Mouse (Mus musculus) forebrain, embryonic 14.5 days (tissue): ENCODE data around the gene Psmd2. TPM values are rescaled to one million over a fixed set of nuclear protein-coding genes. Genes with fewer than 3 reads are reported as not detected.
"Not testable (repeated sequence)": the region's sequence is repeated elsewhere in the genome, so short reads cannot be mapped to it uniquely, and the experiment has no call there.

Source experiments
- ATAC-seq: fragments of 200-750 bp; cut with Nextera tagmentation; 2 replicates; pipeline ENCODE4 v1.8.0; 2017; ENCODE audit warnings: mild to moderate bottlenecking, moderate library complexity
- DNase-seq: peaks from one replicate; pipeline ENCODE4 v3.0.0-alpha.2; 2015; ENCODE audit warnings: low spot score
- H3K27ac ChIP-seq: fragments of 300-500 bp; sonication (generic); 2 replicates; pipeline ENCODE4 v1.5.1; 2014; ENCODE audit warnings: low read depth, mild to moderate bottlenecking, control low read depth, low read length, moderate library complexity
- H3K27me3 ChIP-seq: fragments of 300-500 bp; sonication (generic); replicated peaks from 2 replicates; pipeline ENCODE4 v1.6.1; 2014; ENCODE audit warnings: low read length, control low read depth, mixed read lengths; ENCODE audit not compliant: control insufficient read depth, insufficient read depth
- H3K36me3 ChIP-seq: fragments of 300-500 bp; sonication (generic); 2 replicates; pipeline ENCODE4 v1.6.1; 2014; ENCODE audit warnings: low read length, control low read depth; ENCODE audit not compliant: control insufficient read depth, insufficient read depth
- H3K4me1 ChIP-seq: fragments of 300-500 bp; sonication (generic); 2 replicates; pipeline ENCODE4 v1.6.1; 2014; ENCODE audit warnings: antibody characterized with exemption, low read length, control low read depth; ENCODE audit not compliant: control insufficient read depth, insufficient read depth
- H3K4me2 ChIP-seq: fragments of 300-500 bp; sonication (generic); 2 replicates; pipeline ENCODE4 v1.6.1; 2014; ENCODE audit warnings: mild to moderate bottlenecking, control low read depth, low read length
- H3K4me3 ChIP-seq: fragments of 300-500 bp; sonication (generic); 2 replicates; pipeline ENCODE4 v1.5.1; 2014; ENCODE audit warnings: low read depth, low read length, control low read depth
- H3K9ac ChIP-seq: fragments of 300-500 bp; sonication (generic); 2 replicates; pipeline ENCODE4 v1.6.1; 2014; ENCODE audit warnings: mild to moderate bottlenecking, low read length, control low read depth, moderate library complexity
- H3K9me3 ChIP-seq: fragments of 300-500 bp; sonication (generic); replicated peaks from 2 replicates; pipeline ENCODE4 v1.6.1; 2016; ENCODE audit warnings: low read length, control low read depth, mixed read lengths; ENCODE audit not compliant: control insufficient read depth
- WGBS: fragments of 180-500 bp; shearing (Covaris S2); extraction: QIAGEN DNeasy Blood & Tissue Kit; methylation state at CpG from one replicate; pipeline ENCODE4 v1.1.7; 2014; 5-methylcytosine and 5-hydroxymethylcytosine counted together
- polyA plus RNA-seq: library from polyadenylated mRNA; unstranded; fragments of >200 nt; fragmentation: Nextera tagmentation; extraction: Ambion mirVana; gene quantifications from 2 replicates; pipeline ENCODE4 v1.2.1, GENCODE M21; 2014

Gene Psmd2
- polyA plus RNA-seq, 1 experiment from 2014 or later = 354 TPM

- no peak for DNase-seq
- H3K9ac ChIP-seq = no peak overlapping the region
- no peaks in the 10 kb centered on the region for H3K27me3 ChIP-seq
- no peak for ATAC-seq
- H3K4me1 ChIP-seq = peaks cover 1% of the 10 kb centered on the region; the same call in 1 of the 2 replicates
- no peak overlapping the region for H3K4me3 ChIP-seq
- no peaks in the 10 kb centered on the region for H3K9me3 ChIP-seq
- no peaks in the 10 kb centered on the region for H3K36me3 ChIP-seq
- H3K27ac ChIP-seq = no peak overlapping the region
- 89% methylated on average over 7 of the region's 7 CpGs for WGBS
- H3K4me2 ChIP-seq = no peak overlapping the region
Observed at GRCm38 (mm10) chr16:20643911-20644310, 7.5 kb upstream of the Psmd2 start.

GRCm38 (mm10) chr16:20651947-20652310, 477 bp downstream of the Psmd2 start:
- WGBS = 12% methylated on average over 11 of the region's 12 CpGs

GRCm38 (mm10) chr16:20653315-20653714, 1.9 kb downstream of the Psmd2 start:
- WGBS = 45% methylated on average over 2 of the region's 2 CpGs
- Histone ChIP-seq H3K36me3 (peaks cover 43% of the 10 kb centered on the region), H3K4me1 (peaks cover 13% of the 10 kb centered on the region; the same call in 1 of the 2 replicates), H3K4me3 (no peak overlapping the region), H3K27me3 (no peaks in the 10 kb centered on the region), H3K4me2 (peak overlapping the region; percentile 94; the same call in 1 of the 2 replicates), H3K27ac (no peak overlapping the region), H3K9ac (no peak overlapping the region), H3K9me3 (no peaks in the 10 kb centered on the region)
- DNase-seq (no peak), ATAC-seq (no peak)

More at GRCm38 (mm10) chr16:20651947-20652310, 477 bp downstream of the Psmd2 start:
- DNase-seq (no peak), ATAC-seq (no peak)
- H3K4me1 ChIP-seq = peaks cover 13% of the 10 kb centered on the region; the same call in 1 of the 2 replicates
- no peaks in the 10 kb centered on the region for H3K27me3 ChIP-seq
- H3K9ac ChIP-seq = peak overlapping the region; percentile 92
- peaks cover 29% of the 10 kb centered on the region for H3K36me3 ChIP-seq
- H3K27ac ChIP-seq = 0 out of 2 replicates have a peak overlapping the region, but pooled peaks have one; percentile 68
- H3K4me3 ChIP-seq = peak overlapping the region; percentile 85
- H3K4me2 ChIP-seq = peak overlapping the region; percentile 94
- H3K9me3 ChIP-seq = no peaks in the 10 kb centered on the region

GRCm38 (mm10) chr16:20657661-20658060, 6.2 kb downstream of the Psmd2 start:
- WGBS = 93% methylated on average over 4 of the region's 4 CpGs
- Histone ChIP-seq H3K9me3 (no peaks in the 10 kb centered on the region), H3K4me3 (no peak overlapping the region), H3K36me3 (peaks cover 85% of the 10 kb centered on the region), H3K27ac (no peak overlapping the region), H3K4me2 (no peak overlapping the region), H3K27me3 (no peaks in the 10 kb centered on the region), H3K9ac (no peak overlapping the region), H3K4me1 (peaks cover 5% of the 10 kb centered on the region; the same call in 1 of the 2 replicates)
- ATAC-seq (no peak), DNase-seq (no peak)

- not testable (repeated sequence) for H3K27me3 ChIP-seq, H3K4me1 ChIP-seq, H3K4me2 ChIP-seq, H3K9me3 ChIP-seq, DNase-seq, H3K27ac ChIP-seq, H3K9ac ChIP-seq, H3K4me3 ChIP-seq, ATAC-seq
- peaks cover 18% of the 10 kb centered on the region; the same call in 1 of the 2 replicates for H3K36me3 ChIP-seq
- WGBS = 94% methylated on average over 2 of the region's 6 CpGs
Observed at GRCm38 (mm10) chr16:20668013-20668412, 16.6 kb downstream of the Psmd2 start, which contains the start of gene Eif4g1. Gene Eif4g1, plus strand, starts transcription at chr16:20668313.

GRCm38 (mm10) chr16:20670291-20670690, 18.8 kb downstream of the Psmd2 start:
- no peaks in the 10 kb centered on the region for H3K9me3 ChIP-seq
- no peak for DNase-seq
- H3K36me3 ChIP-seq = peaks cover 6% of the 10 kb centered on the region
- no peak overlapping the region for H3K27ac ChIP-seq
- no peak overlapping the region for H3K4me3 ChIP-seq
- H3K4me1 ChIP-seq = peaks cover 9% of the 10 kb centered on the region
- no peak overlapping the region for H3K9ac ChIP-seq
- 92% methylated on average over 3 of the region's 3 CpGs for WGBS
- no peak overlapping the region for H3K4me2 ChIP-seq
- no peaks in the 10 kb centered on the region for H3K27me3 ChIP-seq
- ATAC-seq = no peak

- H3K4me3 ChIP-seq = peak overlapping the region; percentile 92; the same call in 1 of the 2 replicates
Observed at GRCm38 (mm10) chr16:20671886-20672285, 20.4 kb downstream of the Psmd2 start.

GRCm38 (mm10) chr16:20672500-20672902, 21.0 kb downstream of the Psmd2 start:
- peak overlapping the region; percentile 87 for H3K27ac ChIP-seq
- H3K36me3 ChIP-seq = peaks cover 28% of the 10 kb centered on the region
- no peaks in the 10 kb centered on the region for H3K27me3 ChIP-seq
- H3K4me3 ChIP-seq = peak overlapping the region; percentile 92
- ATAC-seq = peak; percentile 98
- peak overlapping the region; percentile 93 for H3K4me2 ChIP-seq
- peaks cover 9% of the 10 kb centered on the region for H3K4me1 ChIP-seq
- 4% methylated on average over 20 of the region's 38 CpGs for WGBS
- H3K9me3 ChIP-seq = no peaks in the 10 kb centered on the region
- peak; percentile 97 for DNase-seq
- peak overlapping the region; percentile 96 for H3K9ac ChIP-seq

More at GRCm38 (mm10) chr16:20671886-20672285, 20.4 kb downstream of the Psmd2 start:
- Histone ChIP-seq H3K36me3 (peaks cover 22% of the 10 kb centered on the region), H3K27me3 (no peaks in the 10 kb centered on the region), H3K4me2 (peak overlapping the region; percentile 93), H3K27ac (no peak overlapping the region), H3K4me1 (peaks cover 9% of the 10 kb centered on the region), H3K9me3 (no peaks in the 10 kb centered on the region), H3K9ac (no peak overlapping the region; the same call in 1 of the 2 replicates)
- DNase-seq = no peak
- ATAC-seq = no peak
- WGBS = 23% methylated on average over 6 of the region's 6 CpGs

GRCm38 (mm10) chr16:20672965-20673705, 21.7 kb downstream of the Psmd2 start:
- Histone ChIP-seq H3K4me3 (peak overlapping the region; percentile 92), H3K9me3 (no peaks in the 10 kb centered on the region), H3K27ac (peak overlapping the region; percentile 87), H3K36me3 (peaks cover 34% of the 10 kb centered on the region), H3K4me2 (peak overlapping the region; percentile 93), H3K4me1 (peaks cover 9% of the 10 kb centered on the region), H3K9ac (peak overlapping the region; percentile 96), H3K27me3 (no peaks in the 10 kb centered on the region)
- ATAC-seq = peak; percentile 83; the same call in 1 of the 2 replicates
- DNase-seq = no peak
- under 1% methylated on average over 40 of the region's 78 CpGs for WGBS
